Mouse (Mus musculus) lung, postnatal 0 days (tissue): Measurements from ENCODE around the gene Ltbp2.

ENCODE experiments used
- CTCF ChIP-seq: IDR thresholded peaks from 2 replicates; pipeline ENCODE4 v1.5.1; 2016; ENCODE audit warnings: antibody characterized with exemption, mild to moderate bottlenecking
- EP300 ChIP-seq: IDR thresholded peaks from 2 replicates; pipeline ENCODE4 v1.6.1; 2016; ENCODE audit warnings: antibody characterized with exemption, mild to moderate bottlenecking, control low read depth

DNA sequence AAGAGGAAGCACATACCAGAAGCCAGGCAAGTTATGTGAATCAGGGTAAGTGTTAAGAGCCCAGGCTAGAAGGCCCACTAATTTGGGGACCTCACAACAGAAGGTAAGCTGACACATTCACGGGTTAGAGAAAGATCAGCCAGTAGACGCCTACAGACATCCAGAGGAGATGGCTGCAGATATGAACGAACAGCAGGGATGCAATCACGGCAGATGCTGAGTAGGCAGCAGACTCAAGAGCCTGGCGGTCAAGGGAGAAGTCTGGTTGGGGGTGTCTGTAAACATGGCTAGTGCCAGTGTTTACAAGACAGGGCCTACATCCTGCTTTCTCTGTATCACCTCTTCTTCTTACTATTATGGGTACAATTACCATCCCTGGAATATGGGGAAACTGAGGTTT, 13.1 kb downstream of the Ltbp2 start:
- TF ChIP-seq CTCF, result no peak
- TF ChIP-seq EP300, result no peak
